Mouse (Mus musculus) small intestine, adult 2 months (tissue): ENCODE data around the gene Il9r.
A peak's percentile ranks its signal among the peaks of the same experiment; 100 is the strongest.

Experiments
- CTCF ChIP-seq: fragments of 200-500 bp; IDR thresholded peaks from 2 replicates; pipeline ENCODE4 v1.5.1; 2012; ENCODE audit warnings: low read depth, mild to moderate bottlenecking, control low read depth, inconsistent platforms, low read length, moderate library complexity, mixed read lengths; ENCODE audit not compliant: insufficient replicate concordance, insufficient read length; ENCODE audit errors: extremely low read depth
- POLR2A ChIP-seq: fragments of 200-500 bp; IDR thresholded peaks from 2 replicates; pipeline ENCODE4 v1.6.1; 2012; ENCODE audit warnings: low read depth, mild to moderate bottlenecking, control low read depth, inconsistent platforms, low read length, moderate library complexity

DNA sequence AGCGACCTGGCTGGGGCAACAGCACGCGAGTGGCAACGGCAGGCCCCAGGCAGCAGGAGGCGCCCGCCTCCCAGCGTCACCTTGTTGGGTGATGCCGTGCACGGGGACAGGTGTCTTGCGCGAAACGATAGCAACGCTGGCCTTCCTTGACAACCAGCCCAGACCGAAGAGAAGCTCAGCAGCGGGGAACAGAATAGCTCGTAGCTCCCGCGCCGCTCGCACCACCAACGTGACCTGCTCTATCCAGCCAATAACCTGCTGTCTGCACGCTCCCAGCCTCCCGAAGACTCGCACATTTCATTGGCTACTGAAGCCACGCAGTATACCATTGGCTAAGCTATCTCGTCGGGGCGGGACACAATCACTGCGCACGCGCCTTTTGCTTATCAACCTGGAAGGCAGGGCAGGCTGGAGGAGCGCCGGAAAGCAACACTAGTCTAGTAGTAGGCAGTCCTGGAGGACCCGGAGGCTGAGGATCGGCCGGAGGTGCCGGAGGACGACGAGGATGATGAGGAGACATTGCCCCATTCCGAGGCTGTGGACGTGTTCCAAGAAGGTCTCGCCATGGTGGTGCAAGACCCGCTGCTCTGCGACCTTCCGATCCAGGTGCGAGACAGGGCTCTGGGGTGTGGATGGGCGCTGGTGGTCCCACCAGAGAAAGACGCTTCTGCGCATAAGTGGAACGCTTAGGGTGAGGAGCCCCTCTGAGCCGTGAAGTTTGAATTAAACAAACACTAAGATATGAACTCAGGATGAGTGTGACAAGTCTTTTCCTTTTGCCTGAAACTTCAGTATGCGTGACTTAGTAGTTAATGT lies 5.2 kb upstream of the Il9r start, which contains the start of gene Snrnp25:
- TF ChIP-seq CTCF, result peak; percentile 50; the same call in 1 of the 2 replicates
- TF ChIP-seq POLR2A, result peak; percentile 78
